Mouse (Mus musculus) heart, embryonic 11.5 days (tissue): Measurements from ENCODE around the gene Mettl11b. TPM values are rescaled to one million over a fixed set of nuclear protein-coding genes. Genes with fewer than 3 reads are reported as not detected.

Experiments used
- ATAC-seq: fragments of 200-750 bp; cut with Nextera tagmentation; replicated peaks from 2 replicates; pipeline ENCODE4 v1.8.0; 2017; ENCODE audit warnings: moderate library complexity; ENCODE audit not compliant: insufficient number of reproducible peaks, low FRiP score, low TSS enrichment
- H3K27ac ChIP-seq: fragments of 300-500 bp; sonication (generic); 2 replicates; pipeline ENCODE4 v1.5.1; 2014; ENCODE audit warnings: mild to moderate bottlenecking, low read depth, low read length
- H3K27me3 ChIP-seq: fragments of 300-500 bp; sonication (generic); 2 replicates; pipeline ENCODE4 v1.6.1; 2014; ENCODE audit warnings: mild to moderate bottlenecking, low read length, mixed read lengths; ENCODE audit not compliant: control insufficient read depth, insufficient read depth
- H3K36me3 ChIP-seq: fragments of 300-500 bp; sonication (generic); 2 replicates; pipeline ENCODE4 v1.6.1; 2014; ENCODE audit warnings: mild to moderate bottlenecking, low read length, moderate library complexity, mixed read lengths; ENCODE audit not compliant: control insufficient read depth, insufficient read depth
- H3K4me1 ChIP-seq: fragments of 300-500 bp; sonication (generic); 2 replicates; pipeline ENCODE4 v1.6.1; 2014; ENCODE audit warnings: low read length; ENCODE audit not compliant: control insufficient read depth, insufficient read depth
- H3K4me2 ChIP-seq: fragments of 300-500 bp; sonication (generic); 2 replicates; pipeline ENCODE4 v1.6.1; 2014; ENCODE audit warnings: mild to moderate bottlenecking, moderate library complexity
- H3K4me3 ChIP-seq: fragments of 300-500 bp; sonication (generic); 2 replicates; pipeline ENCODE4 v1.5.1; 2014; ENCODE audit warnings: low read depth, low read length
- H3K9ac ChIP-seq: fragments of 300-500 bp; sonication (generic); 2 replicates; pipeline ENCODE4 v1.6.1; 2014; ENCODE audit warnings: mild to moderate bottlenecking, low read depth, low read length, moderate library complexity
- H3K9me3 ChIP-seq: fragments of 300-500 bp; sonication (generic); replicated peaks from 2 replicates; pipeline ENCODE4 v1.6.1; 2016; ENCODE audit warnings: low read length; ENCODE audit not compliant: control insufficient read depth
- WGBS: fragments of 180-500 bp; shearing (Covaris S2); extraction: QIAGEN DNeasy Blood & Tissue Kit; methylation state at CpG from one replicate; pipeline ENCODE4 v1.1.7; 2014; ENCODE audit not compliant: insufficient replicate concordance; 5-methylcytosine and 5-hydroxymethylcytosine counted together
- polyA plus RNA-seq: library from polyadenylated mRNA; unstranded; fragments of >200 nt; fragmentation: Nextera tagmentation; extraction: Ambion mirVana; gene quantifications from 2 replicates; pipeline ENCODE4 v1.2.1, GENCODE M21; 2014

The Mettl11b gene
- polyA plus RNA-seq, 1 experiment from 2014 or later = 0.09 TPM

- WGBS = 55% methylated on average over 1 of the region's 1 CpGs
- ATAC-seq = no peak
Observed at GRCm38 (mm10) chr1:163662416-163662815, 62.6 kb downstream of the Mettl11b start.

GRCm38 (mm10) chr1:163658535-163658928, 66.5 kb downstream of the Mettl11b start:
- Histone ChIP-seq H3K4me3 (no peak overlapping the region), H3K4me1 (no peaks in the 10 kb centered on the region), H3K27ac (no peak overlapping the region), H3K9ac (no peak overlapping the region), H3K9me3 (no peaks in the 10 kb centered on the region), H3K27me3 (no peaks in the 10 kb centered on the region), H3K4me2 (no peak overlapping the region), H3K36me3 (no peaks in the 10 kb centered on the region)
- no peak for ATAC-seq

More at GRCm38 (mm10) chr1:163662416-163662815, 62.6 kb downstream of the Mettl11b start:
- Histone ChIP-seq H3K27ac (no peak overlapping the region), H3K36me3 (no peaks in the 10 kb centered on the region), H3K4me2 (no peak overlapping the region), H3K9ac (no peak overlapping the region), H3K9me3 (no peaks in the 10 kb centered on the region), H3K4me1 (no peaks in the 10 kb centered on the region), H3K4me3 (no peak overlapping the region), H3K27me3 (no peaks in the 10 kb centered on the region)

GRCm38 (mm10) chr1:163657766-163658534, 67.1 kb downstream of the Mettl11b start:
- Histone ChIP-seq H3K4me3 (no peak overlapping the region), H3K4me1 (no peaks in the 10 kb centered on the region), H3K9ac (no peak overlapping the region), H3K36me3 (no peaks in the 10 kb centered on the region), H3K27ac (no peak overlapping the region), H3K4me2 (no peak overlapping the region), H3K27me3 (no peaks in the 10 kb centered on the region), H3K9me3 (no peaks in the 10 kb centered on the region)
- no peak for ATAC-seq
- 70% methylated on average over 7 of the region's 7 CpGs for WGBS

- H3K4me2 ChIP-seq = no peak overlapping the region
- no peak for ATAC-seq
- no peaks in the 10 kb centered on the region for H3K27me3 ChIP-seq
- H3K27ac ChIP-seq = no peak overlapping the region
- H3K4me3 ChIP-seq = no peak overlapping the region
- H3K9ac ChIP-seq = no peak overlapping the region
- WGBS = 48% methylated on average over 2 of the region's 2 CpGs
- no peaks in the 10 kb centered on the region for H3K4me1 ChIP-seq
- no peaks in the 10 kb centered on the region for H3K9me3 ChIP-seq
- no peaks in the 10 kb centered on the region for H3K36me3 ChIP-seq
Observed at GRCm38 (mm10) chr1:163657056-163657455, 68.0 kb downstream of the Mettl11b start.

GRCm38 (mm10) chr1:163656432-163656831, 68.6 kb downstream of the Mettl11b start:
- no peak overlapping the region for H3K4me3 ChIP-seq
- WGBS = 83% methylated on average over 5 of the region's 5 CpGs
- no peaks in the 10 kb centered on the region for H3K9me3 ChIP-seq
- H3K9ac ChIP-seq = no peak overlapping the region
- H3K27me3 ChIP-seq = no peaks in the 10 kb centered on the region
- H3K27ac ChIP-seq = no peak overlapping the region
- H3K4me1 ChIP-seq = no peaks in the 10 kb centered on the region
- no peak overlapping the region for H3K4me2 ChIP-seq
- no peak for ATAC-seq
- no peaks in the 10 kb centered on the region for H3K36me3 ChIP-seq

Other genes with a start within 250 kb of the Mettl11b start
- gene Kifap3, start 54.4 kb upstream of the Mettl11b start, polyA plus RNA-seq = 29.3 and 32.5 TPM in 2 replicates
- gene Scyl3, start 203.9 kb upstream of the Mettl11b start, polyA plus RNA-seq = 11.9 and 14.0 TPM in 2 replicates